Mouse (Mus musculus) myocyte (in vitro differentiated cells): ENCODE measurements around the gene Olfr938.

ENCODE experiments used
- E2F4 ChIP-seq: IDR thresholded peaks from one replicate; pipeline ENCODE4 v1.6.1; 2011; ENCODE audit warnings: mild to moderate bottlenecking, control low read depth, moderate library complexity; ENCODE audit not compliant: insufficient read depth
- MAX ChIP-seq: IDR thresholded peaks from one replicate; pipeline ENCODE4 v1.6.1; 2011; ENCODE audit warnings: low read depth, mild to moderate bottlenecking, control low read depth
- MYOG ChIP-seq, 3 experiments: IDR thresholded peaks; one replicate each; pipeline ENCODE4 v1.6.1; 2011; ENCODE audit warnings: control low read depth in 2 of 3, low read depth in 2 of 3, mild to moderate bottlenecking in 2 of 3; ENCODE audit not compliant: insufficient read length in 2 of 3, control insufficient read depth in 1 of 3, insufficient read depth in 1 of 3
- POLR2A ChIP-seq: IDR thresholded peaks from one replicate; pipeline ENCODE4 v1.6.1; 2011; ENCODE audit warnings: low read depth, mild to moderate bottlenecking, control low read depth, moderate library complexity; ENCODE audit not compliant: insufficient read length
- POLR2AphosphoS2 ChIP-seq: IDR thresholded peaks from one replicate; pipeline ENCODE4 v1.6.1; 2011; ENCODE audit warnings: low read depth, control low read depth; ENCODE audit not compliant: insufficient read length
- TCF12 ChIP-seq: IDR thresholded peaks from one replicate; pipeline ENCODE4 v1.6.1; 2011; ENCODE audit warnings: mild to moderate bottlenecking, control low read depth; ENCODE audit not compliant: poor library complexity, insufficient read depth, severe bottlenecking
- TCF3 ChIP-seq: IDR thresholded peaks from one replicate; pipeline ENCODE4 v1.6.1; 2011; ENCODE audit warnings: low read depth, control low read depth; ENCODE audit not compliant: insufficient read length
- USF1 ChIP-seq: IDR thresholded peaks from one replicate; pipeline ENCODE4 v1.6.1; 2011; ENCODE audit warnings: low read depth, mild to moderate bottlenecking, control low read depth, moderate library complexity

DNA sequence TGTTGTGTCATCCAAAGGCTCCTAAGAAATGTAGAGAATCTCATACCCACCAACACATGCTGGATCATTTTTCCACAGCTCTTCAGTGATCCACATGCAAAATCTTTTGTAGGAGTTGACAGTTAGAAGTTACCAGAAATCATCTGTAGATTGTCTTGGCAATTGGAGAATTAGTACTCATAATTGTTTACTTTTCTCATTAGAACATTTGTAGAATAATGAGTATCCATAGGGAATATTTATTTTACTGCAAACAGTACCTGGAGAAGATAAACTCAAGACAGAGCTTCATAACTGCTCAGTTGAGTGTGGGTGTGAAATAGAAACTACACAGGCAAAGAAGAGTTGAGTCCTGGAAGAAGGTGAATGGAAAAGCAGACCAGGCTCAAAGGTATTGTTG, 49.1 kb upstream of the Olfr938 start, which contains the start of gene Olfr27:
- TF ChIP-seq POLR2A (no peak), MYOG (IDR thresholded peaks at IDR 0.05; ENCODE audit: control insufficient read depth in 1 of 3, insufficient read depth in 1 of 3, insufficient read length in 2 of 3, low read depth in 2 of 3) (no peak), TCF12 (no peak), MAX (no peak), POLR2AphosphoS2 (no peak), TCF3 (no peak), USF1 (no peak), E2F4 (no peak)
